Mouse (Mus musculus) kidney, postnatal 0 days (tissue): ENCODE results near the gene Ccdc188. TPM values are rescaled to one million over a fixed set of nuclear protein-coding genes. Genes with fewer than 3 reads are reported as not detected.

Experiments
- ATAC-seq: fragments of 200-750 bp; cut with Nextera tagmentation; replicated peaks from 2 replicates; pipeline ENCODE4 v1.8.0; 2017; ENCODE audit warnings: low read depth, moderate number of reproducible peaks, moderate TSS enrichment, moderate library complexity; ENCODE audit not compliant: low FRiP score
- DNase-seq: peaks from one replicate; pipeline ENCODE4 v3.0.0-alpha.2; 2016; ENCODE audit warnings: low spot score
- H3K27ac ChIP-seq: fragments of 300-500 bp; sonication (generic); 2 replicates; pipeline ENCODE4 v1.5.1; 2014; ENCODE audit warnings: mild to moderate bottlenecking
- H3K27me3 ChIP-seq: fragments of 300-500 bp; sonication (generic); 2 replicates; pipeline ENCODE4 v1.6.1; 2014; ENCODE audit warnings: low read length, mixed read lengths; ENCODE audit not compliant: insufficient read depth
- H3K36me3 ChIP-seq: fragments of 300-500 bp; sonication (generic); 2 replicates; pipeline ENCODE4 v1.6.1; 2014; ENCODE audit warnings: low read length, mixed read lengths; ENCODE audit not compliant: insufficient read depth
- H3K4me1 ChIP-seq: fragments of 300-500 bp; sonication (generic); replicated peaks from 2 replicates; pipeline ENCODE4 v1.6.1; 2014; ENCODE audit warnings: antibody characterized with exemption, low read length, mixed read lengths; ENCODE audit not compliant: insufficient read depth
- H3K4me2 ChIP-seq: fragments of 300-500 bp; sonication (generic); 2 replicates; pipeline ENCODE4 v1.6.1; 2014; ENCODE audit warnings: mild to moderate bottlenecking, low read length, moderate library complexity, mixed read lengths
- H3K4me3 ChIP-seq: fragments of 300-500 bp; sonication (generic); replicated peaks from 2 replicates; pipeline ENCODE4 v1.5.1; 2014; ENCODE audit warnings: low read depth, low read length
- H3K9ac ChIP-seq: fragments of 300-500 bp; sonication (generic); 2 replicates; pipeline ENCODE4 v1.6.1; 2014; ENCODE audit warnings: low read depth, low read length
- H3K9me3 ChIP-seq: fragments of 300-500 bp; sonication (generic); replicated peaks from 2 replicates; pipeline ENCODE4 v1.6.1; 2016; ENCODE audit warnings: low read length, inconsistent platforms, mixed read lengths
- CTCF ChIP-seq: IDR thresholded peaks from 2 replicates; pipeline ENCODE4 v1.5.1; 2016; ENCODE audit warnings: antibody characterized with exemption, low read depth, mild to moderate bottlenecking, moderate library complexity
- WGBS: fragments of 180-500 bp; shearing (Covaris S2); extraction: QIAGEN DNeasy Blood & Tissue Kit; methylation state at CpG from one replicate; pipeline ENCODE4 v1.1.7; 2014; 5-methylcytosine and 5-hydroxymethylcytosine counted together
- polyA plus RNA-seq: library from polyadenylated mRNA; unstranded; fragments of >200 nt; fragmentation: Nextera tagmentation; extraction: Ambion mirVana; gene quantifications from 2 replicates; pipeline ENCODE4 v1.2.1, GENCODE M21; 2015

Ccdc188 gene
- polyA plus RNA-seq, 1 experiment from 2014 or later: not detected

DNA sequence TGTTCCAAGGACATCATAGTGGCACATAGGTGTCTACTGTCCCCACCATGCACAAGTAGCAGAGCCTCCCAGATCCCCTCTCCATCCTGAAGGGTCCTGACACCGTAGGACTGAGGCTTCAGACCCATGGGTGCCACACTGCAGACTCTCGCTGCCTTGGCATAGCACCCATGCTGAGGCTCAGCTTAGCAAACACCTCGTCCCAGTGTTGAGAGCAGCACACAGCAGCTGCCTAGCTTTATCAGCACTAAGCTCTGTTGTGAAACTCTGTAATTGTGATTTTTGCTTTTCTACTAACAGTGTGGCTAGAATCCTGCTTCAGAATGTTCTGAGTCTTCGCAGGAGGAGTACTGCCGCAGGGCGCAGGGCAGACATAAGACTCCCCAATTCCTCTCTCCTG is 19.8 kb upstream of the Ccdc188 start:
- WGBS: 82% methylated on average over 6 of the region's 6 CpGs
- Histone ChIP-seq H3K9ac (no peak overlapping the region), H3K4me2 (no peak overlapping the region)

DNA sequence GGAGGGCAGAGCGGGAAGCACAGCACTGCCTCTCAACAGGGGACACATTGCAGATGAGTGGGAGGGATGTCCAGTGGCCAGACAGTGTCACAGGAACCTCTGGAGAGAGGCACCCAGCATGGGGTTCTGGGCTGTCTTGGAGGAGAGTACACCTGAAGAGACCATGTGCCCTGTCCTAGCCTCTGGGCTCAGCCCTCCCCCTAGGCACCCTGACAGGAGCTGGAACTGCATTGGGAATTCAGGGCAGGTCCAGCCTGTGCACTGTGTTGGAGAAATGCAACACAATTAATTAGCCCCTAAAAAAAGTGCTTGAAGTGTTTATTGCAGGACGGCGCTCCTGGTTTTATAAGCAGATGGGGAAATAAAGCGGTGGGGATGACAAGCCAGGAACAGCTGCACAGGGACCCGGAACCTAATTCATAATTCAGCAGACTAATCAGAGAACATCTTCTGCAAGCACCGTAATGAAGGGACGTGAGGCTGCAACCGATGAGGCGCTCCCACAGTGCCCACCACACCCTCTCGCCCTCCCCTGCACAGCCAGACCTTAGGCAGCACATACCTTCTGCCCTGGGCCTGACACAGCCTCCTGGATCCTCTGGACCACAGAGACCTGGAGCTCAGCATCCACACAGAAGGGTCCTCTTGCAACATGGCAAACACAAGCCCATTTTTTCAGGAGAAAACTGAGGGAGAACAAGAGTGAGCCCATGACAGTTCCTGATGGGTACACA is 19.1 kb upstream of the Ccdc188 start:
- Histone ChIP-seq H3K4me1 (peaks cover 9% of the 10 kb centered on the region; the same call in 1 of the 2 replicates), H3K27me3 (no peaks in the 10 kb centered on the region), H3K4me2 (no peak overlapping the region), H3K9me3 (no peaks in the 10 kb centered on the region), H3K27ac (no peak overlapping the region), H3K4me3 (no peak overlapping the region), H3K9ac (no peak overlapping the region), H3K36me3 (no peaks in the 10 kb centered on the region)
- ATAC-seq (no peak), DNase-seq (no peak)
- WGBS: 53% methylated on average over 10 of the region's 10 CpGs
- TF ChIP-seq CTCF: no peak

More for the DNA sequence above, 19.8 kb upstream of the Ccdc188 start:
- no peaks in the 10 kb centered on the region for H3K36me3 ChIP-seq
- DNase-seq: no peak
- no peak for TF ChIP-seq CTCF
- peaks cover 7% of the 10 kb centered on the region; the same call in 1 of the 2 replicates for H3K4me1 ChIP-seq
- no peaks in the 10 kb centered on the region for H3K27me3 ChIP-seq
- no peak overlapping the region for H3K4me3 ChIP-seq
- H3K27ac ChIP-seq: no peak overlapping the region
- no peaks in the 10 kb centered on the region for H3K9me3 ChIP-seq
- ATAC-seq: no peak

DNA sequence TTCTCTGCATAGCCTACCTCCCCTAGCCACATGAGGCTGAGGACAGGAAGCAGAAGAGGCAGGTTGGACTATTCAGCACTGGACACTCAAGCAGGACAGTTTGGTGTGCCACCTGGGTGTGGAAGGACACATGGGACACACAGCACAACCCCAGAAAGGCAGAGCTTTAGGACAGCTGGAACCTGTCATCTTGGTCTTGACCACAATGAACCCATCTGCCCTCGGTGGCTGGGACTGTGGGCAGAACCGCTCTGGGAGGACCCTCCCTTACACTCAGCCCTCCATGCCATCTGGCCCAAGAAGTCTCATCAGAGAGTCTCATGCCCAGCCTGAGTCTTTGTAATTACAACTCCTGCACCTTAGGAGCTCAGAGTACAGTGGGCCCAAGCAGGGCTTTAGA is 17.6 kb upstream of the Ccdc188 start:
- no peak for DNase-seq
- no peaks in the 10 kb centered on the region for H3K27me3 ChIP-seq
- H3K4me1 ChIP-seq: peaks cover 5% of the 10 kb centered on the region; the same call in 1 of the 2 replicates
- no peak overlapping the region for H3K9ac ChIP-seq
- H3K27ac ChIP-seq: no peak overlapping the region
- H3K4me3 ChIP-seq: no peak overlapping the region
- TF ChIP-seq CTCF: no peak
- 46% methylated on average over 2 of the region's 2 CpGs for WGBS
- no peak overlapping the region for H3K4me2 ChIP-seq
- no peaks in the 10 kb centered on the region for H3K9me3 ChIP-seq
- ATAC-seq: no peak
- H3K36me3 ChIP-seq: no peaks in the 10 kb centered on the region

DNA sequence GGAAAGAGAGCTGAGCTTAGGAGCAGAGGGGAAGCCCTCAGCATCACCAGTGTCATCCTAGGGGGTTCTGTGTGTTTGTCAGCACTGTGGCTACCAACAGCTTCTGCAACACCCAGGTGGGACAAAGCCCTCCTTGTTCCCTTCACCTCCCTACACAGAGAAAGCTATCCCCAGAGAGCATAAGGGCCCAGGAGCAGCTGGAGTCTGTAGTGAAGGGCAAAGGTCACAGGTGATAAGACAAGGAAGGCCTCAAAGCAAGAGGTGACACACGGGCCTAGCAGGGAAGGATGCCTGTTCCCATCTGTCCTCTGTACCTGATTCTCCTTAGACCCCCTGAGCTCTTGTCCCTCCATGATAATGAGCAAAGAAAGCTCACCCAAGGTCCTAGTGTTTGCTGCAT is 16.1 kb upstream of the Ccdc188 start:
- peaks cover 5% of the 10 kb centered on the region; the same call in 1 of the 2 replicates for H3K4me1 ChIP-seq
- H3K9me3 ChIP-seq: no peaks in the 10 kb centered on the region
- no peak overlapping the region for H3K4me3 ChIP-seq
- H3K4me2 ChIP-seq: no peak overlapping the region
- WGBS: 50% methylated on average over 1 of the region's 1 CpGs
- no peak overlapping the region for H3K9ac ChIP-seq
- DNase-seq: no peak
- no peaks in the 10 kb centered on the region for H3K27me3 ChIP-seq
- H3K27ac ChIP-seq: no peak overlapping the region
- TF ChIP-seq CTCF: no peak
- no peaks in the 10 kb centered on the region for H3K36me3 ChIP-seq
- no peak for ATAC-seq

DNA sequence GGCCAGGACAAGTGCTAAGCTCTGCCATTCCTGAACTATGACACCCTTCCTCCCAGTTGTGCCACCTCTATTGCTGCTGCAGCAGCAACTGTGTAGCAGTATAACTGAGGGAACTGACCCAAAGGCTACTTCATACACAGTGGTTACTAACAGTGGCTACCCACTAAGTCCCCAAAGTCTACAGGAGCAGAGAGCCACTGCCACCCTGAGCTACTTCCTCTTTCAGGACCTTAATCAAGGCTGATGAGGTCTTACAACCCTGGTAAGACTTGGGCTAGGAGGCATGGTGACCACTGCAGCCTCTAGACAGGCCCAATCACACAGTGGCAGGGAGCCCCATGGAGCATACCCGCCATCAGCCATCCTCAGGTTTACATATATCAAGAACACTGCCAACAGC is 15.6 kb upstream of the Ccdc188 start:
- Histone ChIP-seq H3K9ac (no peak overlapping the region), H3K4me1 (peaks cover 5% of the 10 kb centered on the region; the same call in 1 of the 2 replicates)

DNA sequence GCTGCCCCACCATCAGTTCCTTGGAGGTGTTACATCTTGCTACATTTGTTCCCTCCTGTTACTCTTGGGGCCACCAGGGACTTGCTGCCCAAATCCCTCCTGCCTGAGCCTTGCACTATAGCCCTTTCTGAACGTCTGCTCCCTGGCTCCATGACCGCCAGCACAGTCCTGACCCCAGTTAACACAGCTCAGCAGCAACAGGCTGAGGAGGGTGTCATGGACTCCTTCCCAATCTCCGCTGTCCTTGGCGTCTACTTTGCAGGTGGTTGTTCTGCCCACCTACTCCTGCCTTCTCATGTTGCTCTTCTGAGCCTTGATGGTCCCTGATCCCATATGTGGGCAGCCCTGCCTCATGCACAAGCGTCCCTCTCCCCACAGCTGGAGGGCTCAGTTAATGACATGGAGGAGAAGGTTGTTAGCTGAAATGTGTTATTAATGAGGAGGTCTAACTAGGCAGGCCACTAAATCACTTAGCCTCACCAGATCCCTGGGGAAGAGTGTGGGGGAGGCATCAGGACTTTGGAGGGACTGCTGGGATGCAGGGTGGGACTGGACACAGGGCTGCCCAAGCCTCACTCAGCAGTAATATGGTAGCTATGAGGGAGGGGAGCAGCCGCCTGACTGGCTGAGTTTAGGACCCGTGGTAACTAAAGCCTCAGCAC is 14.1 kb upstream of the Ccdc188 start:
- Histone ChIP-seq H3K9me3 (no peaks in the 10 kb centered on the region), H3K36me3 (no peaks in the 10 kb centered on the region), H3K27ac (0 out of 2 replicates have a peak overlapping the region, but pooled peaks have one; percentile 13), H3K4me2 (no peak overlapping the region), H3K9ac (no peak overlapping the region; the same call in 1 of the 2 replicates), H3K27me3 (no peaks in the 10 kb centered on the region), H3K4me1 (peaks cover 5% of the 10 kb centered on the region; the same call in 1 of the 2 replicates), H3K4me3 (no peak overlapping the region)
- ATAC-seq (peak; percentile 77; the same call in 1 of the 2 replicates), DNase-seq (peak; percentile 85)
- no peak for TF ChIP-seq CTCF
- 14% methylated on average over 7 of the region's 7 CpGs for WGBS

More for the DNA sequence above, 15.6 kb upstream of the Ccdc188 start:
- no peak overlapping the region for H3K4me2 ChIP-seq
- ATAC-seq: no peak
- 94% methylated on average over 1 of the region's 1 CpGs for WGBS
- no peak for TF ChIP-seq CTCF
- no peaks in the 10 kb centered on the region for H3K9me3 ChIP-seq
- H3K36me3 ChIP-seq: no peaks in the 10 kb centered on the region
- H3K27ac ChIP-seq: no peak overlapping the region
- H3K27me3 ChIP-seq: no peaks in the 10 kb centered on the region
- no peak for DNase-seq
- no peak overlapping the region for H3K4me3 ChIP-seq
